In genomic region chr4:55306636-55307035, GRCm38 (mm10) we compare ENCODE assay signal across 13 mouse cellular contexts.
"Had no signal": no experiment of that assay in that cellular context is flagged by ENCODE, and none has a peak within 500 bp of the region (broad histone marks: within the 10 kb centered on the region; RNA-seq: fewer than 3 reads in every experiment).

No protein-coding gene starts in this region.

- DNase-seq: gastrocnemius, adult 2 months; gastrocnemius, postnatal 10 days; gastrocnemius, postnatal 25 days; heart, adult 2 months; heart, postnatal 14 days; heart, postnatal 4 days; kidney, adult 11 months; kidney, adult 2 months; kidney, adult 9 months; kidney, postnatal 14 days; kidney, postnatal 4 days; liver; liver, embryonic 13.5 days had no signal
